Mouse (Mus musculus) gastrocnemius, adult 18-20 months (tissue): ENCODE results near the gene Gabrb1. TPM values are rescaled to one million over a fixed set of nuclear protein-coding genes. Genes with fewer than 3 reads are reported as not detected.

ENCODE experiments used
- DNase-seq: peaks from one replicate; pipeline ENCODE4 v3.0.0; 2021; ENCODE audit warnings: low spot score
- long read RNA-seq, 2 experiments: library from polyadenylated mRNA; stranded (forward); transcript quantifications; one replicate each; pipeline ENCODE4 v2.0.0; 2021
- total RNA-seq, 2 experiments: library from RNA; stranded (reverse); gene quantifications; 2 replicates each; pipeline ENCODE4 v1.2.3; 2021

The Gabrb1 gene
- total RNA-seq, result under 1 TPM; 0.02 TPM
- long read RNA-seq, experiment 1, result 0 reads
- long read RNA-seq, experiment 2, result 0 reads

DNA sequence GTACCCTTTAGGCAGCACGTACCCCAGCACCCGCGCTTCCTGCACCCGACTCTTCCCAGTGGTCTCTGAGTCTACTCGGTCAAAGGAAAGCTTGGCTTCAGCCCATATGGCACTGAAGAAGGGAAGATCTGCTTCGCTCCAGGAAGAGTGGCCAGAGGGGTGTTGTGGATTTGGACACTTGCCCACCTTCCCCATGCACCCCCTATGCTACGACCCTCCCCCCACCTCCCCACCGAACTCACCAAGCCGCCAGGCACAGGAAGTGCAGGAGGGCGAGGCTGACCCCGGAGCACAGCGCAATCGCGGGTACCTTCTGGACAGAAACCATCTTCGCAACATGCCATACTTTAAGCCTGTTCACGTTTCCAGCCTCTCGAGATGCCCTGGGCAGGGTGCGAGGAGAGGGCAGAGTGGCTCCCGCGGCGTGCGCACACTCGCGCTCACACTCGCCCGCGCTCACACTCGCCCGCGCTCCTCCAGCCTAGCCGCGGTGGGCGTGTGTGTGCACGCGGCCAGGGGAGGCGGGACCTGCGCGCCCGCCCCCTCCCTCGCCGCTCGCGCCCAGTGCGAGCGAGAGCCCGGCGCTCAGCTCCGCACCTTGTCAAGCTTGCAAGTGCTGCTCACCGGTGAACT, at the start of gene Gabrb1:
Gene Gabrb1 (plus strand): TSS at position 632 of the 633 bp plus-strand sequence.
- DNase-seq, result no peak

DNA sequence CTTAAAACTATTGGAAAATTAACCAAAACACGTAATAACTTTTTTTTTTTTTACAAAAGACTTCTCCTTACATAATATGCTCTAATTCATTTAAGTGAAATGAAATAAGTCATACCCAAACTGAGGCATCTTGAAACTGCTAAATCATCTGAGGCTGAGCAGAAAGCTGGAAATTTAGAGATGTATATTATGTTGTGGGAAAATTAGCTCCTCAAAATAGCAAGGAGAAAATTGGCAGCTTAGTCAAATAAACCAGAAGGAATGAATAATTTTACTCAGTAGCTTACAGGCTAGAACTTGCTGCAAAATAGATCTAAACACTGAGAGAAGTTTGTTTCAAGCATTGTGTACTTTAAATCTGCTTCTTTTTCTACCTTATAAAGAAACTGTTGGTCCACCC, 49.2 kb upstream of the Gabrb1 start:
- no peak for DNase-seq

- no peak for DNase-seq
Observed at GRCm38 (mm10) chr5:71614311-71614710, 43.6 kb upstream of the Gabrb1 start.

GRCm38 (mm10) chr5:71616734-71617133, 41.2 kb upstream of the Gabrb1 start:
- DNase-seq, result no peak

- DNase-seq, result no peak
Observed at GRCm38 (mm10) chr5:71627820-71628219, 30.1 kb upstream of the Gabrb1 start.

DNA sequence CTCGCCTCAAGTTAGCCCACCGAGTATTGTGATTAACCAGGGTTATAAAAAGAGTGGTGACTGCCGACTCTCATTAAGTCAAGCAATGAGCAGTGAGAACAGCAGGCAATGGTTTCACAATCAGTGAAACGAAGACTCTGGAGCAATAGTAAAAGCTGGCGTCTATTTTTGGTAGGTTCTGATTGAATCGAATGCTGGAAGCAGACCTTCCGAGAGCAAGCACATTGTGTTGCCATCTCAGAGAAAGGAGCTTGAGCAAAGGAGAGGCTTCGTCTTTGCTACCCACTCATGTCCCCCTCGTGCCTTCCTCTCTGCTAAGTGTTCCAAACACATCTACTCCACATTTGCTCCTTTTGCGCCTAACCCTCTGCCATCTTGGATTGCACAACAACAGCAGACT, 18.1 kb upstream of the Gabrb1 start:
- no peak for DNase-seq

DNA sequence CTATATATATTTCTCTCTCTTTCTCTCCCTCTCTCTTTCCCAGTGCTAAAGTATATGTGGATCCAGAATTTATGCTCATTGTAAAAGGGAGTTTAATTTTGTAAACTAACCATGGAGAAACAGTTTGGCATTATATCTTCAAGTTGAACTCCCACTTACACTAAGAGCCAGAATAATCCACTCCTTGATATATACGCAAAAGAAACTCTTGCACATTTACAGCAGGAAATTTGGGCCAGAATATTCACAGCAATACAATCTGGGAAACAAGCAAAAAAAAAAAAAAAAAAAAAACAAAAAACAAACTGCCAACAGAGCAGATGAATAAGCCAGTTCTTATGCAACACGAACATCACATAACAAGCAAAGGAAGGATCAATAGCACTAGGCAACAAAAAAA, 9.8 kb upstream of the Gabrb1 start:
- no peak for DNase-seq

- no peak for DNase-seq
Observed at GRCm38 (mm10) chr5:71654056-71654455, 3.9 kb upstream of the Gabrb1 start.

GRCm38 (mm10) chr5:71656771-71657170, 1.1 kb upstream of the Gabrb1 start:
- DNase-seq, result no peak

DNA sequence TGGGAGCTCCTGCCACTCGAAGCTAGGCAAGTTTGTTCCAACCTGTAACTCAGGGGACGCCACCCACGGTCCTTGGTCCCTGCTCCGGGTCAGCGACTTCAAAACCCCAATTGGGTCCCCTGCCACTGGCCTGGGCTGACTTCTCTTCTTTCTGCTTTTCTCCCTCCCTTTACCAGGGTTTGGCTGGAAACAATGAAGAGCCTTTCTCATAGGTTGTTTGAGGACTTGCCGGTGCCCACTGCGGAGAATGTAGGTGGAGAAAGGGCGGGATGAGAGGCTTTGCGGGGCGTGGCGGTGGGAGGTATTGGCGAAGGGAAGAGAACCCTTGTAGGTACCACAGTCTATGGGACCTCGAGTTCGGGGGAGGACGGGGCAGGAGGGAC, 193 bp downstream of the Gabrb1 start, which contains the start of gene Gabra4:
Gene Gabra4 (minus strand): TSS at position 194 of the 383 bp plus-strand sequence.
- no peak for DNase-seq

DNA sequence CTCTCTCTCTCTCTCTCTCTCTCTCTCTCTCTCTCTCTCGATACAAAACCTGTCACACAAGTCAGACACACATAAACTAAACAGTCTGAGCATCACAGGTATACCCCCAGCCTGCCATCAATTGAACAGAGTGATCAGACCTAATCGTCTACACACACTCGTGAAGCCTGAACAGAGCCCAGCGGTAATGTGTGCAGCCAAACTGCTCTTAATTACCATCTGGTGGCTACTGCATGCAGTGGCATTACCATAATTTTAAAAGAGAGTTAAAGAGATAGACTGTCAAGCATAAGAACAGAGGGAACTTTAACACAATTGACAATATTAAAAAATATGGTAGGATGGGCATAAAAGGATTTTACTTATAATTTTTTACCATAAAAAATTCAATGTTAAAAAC, 7.7 kb downstream of the Gabrb1 start:
- no peak for DNase-seq

GRCm38 (mm10) chr5:71699696-71700467, 42.0 kb downstream of the Gabrb1 start:
- no peak for DNase-seq

GRCm38 (mm10) chr5:71700468-71701272, 42.8 kb downstream of the Gabrb1 start:
- DNase-seq, result no peak

- no peak for DNase-seq
Observed at GRCm38 (mm10) chr5:71701273-71701614, 43.3 kb downstream of the Gabrb1 start.

DNA sequence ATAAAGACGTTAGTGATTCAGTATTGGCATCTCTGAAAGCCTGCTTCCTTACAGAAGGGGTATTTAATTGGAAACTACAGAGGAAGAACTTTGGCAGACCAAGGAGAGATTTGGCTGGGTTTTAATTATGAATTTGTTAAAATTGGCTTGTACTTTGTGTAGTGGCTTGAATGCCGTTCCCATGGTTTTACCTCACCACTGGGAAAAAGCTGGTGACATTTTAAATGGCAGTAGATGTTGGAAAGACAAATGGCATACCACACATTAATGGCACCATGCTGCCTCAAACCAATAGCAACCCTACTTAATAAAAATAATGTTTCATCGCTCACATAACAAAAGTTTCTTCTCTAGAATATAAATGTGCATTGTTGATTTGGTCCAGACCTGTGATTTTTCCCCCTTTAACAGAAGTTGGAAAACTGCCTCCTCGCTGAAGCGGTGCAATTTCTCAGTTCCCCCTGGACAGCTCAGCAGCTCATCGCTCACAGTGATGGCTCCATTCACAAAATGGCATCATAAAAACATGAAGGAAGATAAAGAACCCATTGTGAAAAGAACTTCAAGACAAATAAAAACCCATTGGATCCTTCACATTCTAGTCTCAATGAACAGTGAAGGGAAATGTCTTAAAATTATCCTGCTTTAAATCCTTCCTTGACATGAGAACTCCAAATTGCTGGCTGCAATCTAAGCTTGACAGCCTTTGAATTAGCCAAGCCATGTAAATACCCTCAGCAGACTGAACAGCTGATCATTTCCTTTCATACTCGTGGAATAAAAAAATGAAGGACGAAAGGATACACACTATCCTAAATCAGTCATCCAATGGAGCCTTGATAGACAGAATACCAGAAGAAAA, 75.2 kb downstream of the Gabrb1 start:
- no peak for DNase-seq

DNA sequence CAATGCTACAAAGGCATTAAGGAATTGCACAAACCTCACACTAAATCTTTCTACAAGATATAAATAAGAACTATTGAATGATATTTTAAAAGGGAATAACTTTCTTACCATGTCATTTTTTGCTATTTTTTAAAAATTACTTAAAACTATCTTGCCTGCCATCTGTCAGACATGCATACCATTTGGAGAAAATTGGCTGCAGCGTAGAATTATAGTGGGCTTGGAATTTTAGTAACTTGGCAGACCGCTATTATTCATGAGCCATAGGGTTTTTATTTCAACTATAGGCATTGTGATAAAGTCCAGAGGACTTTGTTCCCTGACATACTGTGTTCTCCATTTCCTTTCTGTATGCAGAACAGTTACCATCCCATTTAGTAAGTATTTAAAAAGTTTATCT, 89.5 kb downstream of the Gabrb1 start:
- DNase-seq, result no peak

- DNase-seq, result no peak
Observed at GRCm38 (mm10) chr5:71753966-71754365, 96.1 kb downstream of the Gabrb1 start.

- no peak for DNase-seq
Observed at GRCm38 (mm10) chr5:71761105-71761504, 103.2 kb downstream of the Gabrb1 start.

- DNase-seq, result no peak
Observed at GRCm38 (mm10) chr5:71781514-71782179, 123.7 kb downstream of the Gabrb1 start.

DNA sequence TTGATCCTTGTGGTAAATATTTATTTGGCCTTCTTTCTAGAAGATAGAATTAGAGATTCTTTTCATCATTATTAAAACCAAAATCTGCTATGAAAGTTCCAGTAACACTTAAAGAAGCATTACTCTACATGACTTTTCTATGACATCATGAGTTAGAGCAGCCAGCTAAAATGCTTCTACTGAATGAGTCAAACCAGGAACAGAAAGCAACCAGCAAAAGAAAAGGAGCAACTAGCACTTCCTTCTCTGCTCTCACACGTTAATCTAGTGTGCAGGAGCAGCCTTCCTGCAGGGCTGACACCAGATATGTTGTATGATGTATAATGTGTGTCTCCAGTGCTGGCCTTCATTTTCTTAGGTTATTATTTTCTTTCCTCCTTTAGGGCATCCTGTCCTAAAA, 164.9 kb downstream of the Gabrb1 start:
- no peak for DNase-seq

GRCm38 (mm10) chr5:71828342-71828741, 170.4 kb downstream of the Gabrb1 start:
- DNase-seq, result no peak
